Mouse (Mus musculus): ENCODE measurements around the gene Tnnt3.

GRCm38 (mm10) chr7:142552591-142553416, 54.2 kb downstream of the Tnnt3 start:
- no peak; the same call in 1 of the 2 replicates for TF ChIP-seq CTCF (IDR thresholded peaks at IDR 0.05; ENCODE audit: control insufficient read depth, insufficient read depth, low read length)
- TF ChIP-seq POLR2A (IDR thresholded peaks at IDR 0.05; ENCODE audit: borderline replicate concordance, control insufficient read depth, low read depth, low read length), result no peak
